Mouse (Mus musculus) heart, adult 2 months (tissue): ENCODE results near the gene Wdr18. TPM values are rescaled to one million over a fixed set of nuclear protein-coding genes. Genes with fewer than 3 reads are reported as not detected.

Experiments used
- DNase-seq, 2 experiments: peaks; one replicate each; pipeline ENCODE4 v3.0.0; 2021
- H3K27ac ChIP-seq: fragments of 200-600 bp; 2 replicates; pipeline ENCODE4 v1.8.1; 2022
- H3K27me3 ChIP-seq: fragments of 200-500 bp; 2 replicates; pipeline ENCODE4 v1.6.1; 2012; ENCODE audit warnings: mild to moderate bottlenecking, low read length, inconsistent platforms, mixed read lengths; ENCODE audit not compliant: control insufficient read depth, insufficient read depth
- H3K36me3 ChIP-seq: fragments of 200-500 bp; 2 replicates; pipeline ENCODE4 v1.6.1; 2012; ENCODE audit warnings: low read length, inconsistent platforms; ENCODE audit not compliant: control insufficient read depth, insufficient read depth
- H3K4me1 ChIP-seq: fragments of 200-500 bp; 2 replicates; pipeline ENCODE4 v1.6.1; 2011; ENCODE audit warnings: low read length; ENCODE audit not compliant: control insufficient read depth, insufficient read depth
- H3K4me3 ChIP-seq: fragments of 200-600 bp; 2 replicates; pipeline ENCODE4 v1.8.1; 2022
- H3K79me2 ChIP-seq: fragments of 200-500 bp; replicated peaks from 2 replicates; pipeline ENCODE4 v1.6.1; 2012; ENCODE audit warnings: mild to moderate bottlenecking, inconsistent platforms, low read length, moderate library complexity, mixed read lengths; ENCODE audit not compliant: control insufficient read depth, insufficient read depth
- H3K9ac ChIP-seq: fragments of 200-500 bp; 2 replicates; pipeline ENCODE4 v1.6.1; 2012; ENCODE audit warnings: low read depth, mild to moderate bottlenecking, control low read depth, inconsistent platforms, low read length, mixed read lengths
- CTCF ChIP-seq: fragments of 200-600 bp; IDR thresholded peaks from 2 replicates; pipeline ENCODE4 v1.8.1; 2022; ENCODE audit warnings: antibody characterized with exemption, mild to moderate bottlenecking, moderate library complexity
- EP300 ChIP-seq: fragments of 200-500 bp; IDR thresholded peaks from 2 replicates; pipeline ENCODE4 v1.6.1; 2011; ENCODE audit warnings: low read depth, low read length, control low read depth; ENCODE audit not compliant: insufficient read depth
- POLR2A ChIP-seq: fragments of 200-500 bp; IDR thresholded peaks from 2 replicates; pipeline ENCODE4 v1.6.1; 2011; ENCODE audit warnings: mild to moderate bottlenecking, low read depth, low read length, control low read depth; ENCODE audit not compliant: insufficient read depth
- WGBS: fragments of 180-500 bp; shearing (Covaris S2); methylation state at CpG from one replicate; pipeline ENCODE4 v1.1.7; 2018; 5-methylcytosine and 5-hydroxymethylcytosine counted together
- intact Hi-C: fragments of 180-260 bp; cut with DNase I; formaldehyde crosslinking; loops from one replicate; pipeline ENCODE4 v1.15.1; 2025
- long read RNA-seq: library from polyadenylated mRNA; stranded (forward); transcript quantifications from one replicate; pipeline ENCODE4 v2.0.0, GENCODE M21; 2021
- polyA plus RNA-seq: library from polyadenylated mRNA; depleted of rRNA; stranded (reverse); fragments of >200 nt; gene quantifications from 2 replicates; pipeline ENCODE4 v1.2.3, GENCODE M21; 2012; rRNA removed
- total RNA-seq, 2 experiments: library from RNA; stranded (reverse); gene quantifications; 2 replicates each; pipeline ENCODE4 v1.2.3; 2021

Wdr18 gene
- total RNA-seq (10 to 100 TPM; 27.8 to 29.4 TPM), polyA plus RNA-seq (31.7 and 32.2 TPM in 2 replicates)
- long read RNA-seq, transcript Wdr18-201 (10 exons, 3,911 nt): major isoform, 103 of 117 reads
- long read RNA-seq, partial matches to known transcripts: 3 of 117 reads
- long read RNA-seq, other reads (novel, unspliced or antisense): 7 of 117 reads

GRCm38 (mm10) chr10:79959847-79960601 lies at the start of gene Wdr18:
TSS of gene Wdr18 (plus strand) at chr10:79960152.
- under 1% methylated on average over 61 of the region's 61 CpGs for WGBS
- H3K4me1 ChIP-seq: peaks cover 5% of the 10 kb centered on the region; the same call in 1 of the 2 replicates

GRCm38 (mm10) chr10:79910556-79910955 lies 49.4 kb upstream of the Wdr18 start, which contains the start of gene Gm26602:
TSS of gene Gm26602 (plus strand) at chr10:79910856.
- no peak within 1 kb of the TSS for H3K9ac ChIP-seq
- intact Hi-C loops: no loop called here
- H3K4me3 ChIP-seq: no peak within 1 kb of the TSS
- TF ChIP-seq EP300: no peak
- TF ChIP-seq CTCF: no peak
- no peak for TF ChIP-seq POLR2A
- peak within 1 kb of the TSS; percentile 100; the same call in 1 of the 2 replicates for H3K27ac ChIP-seq
- 92% methylated on average over 4 of the region's 4 CpGs for WGBS
- peaks cover 8% of the 10 kb centered on the region for H3K4me1 ChIP-seq
- no peak for DNase-seq
- H3K79me2 ChIP-seq: no peaks in the 10 kb centered on the region
- H3K27me3 ChIP-seq: no peaks in the 10 kb centered on the region
- H3K36me3 ChIP-seq: no peaks in the 10 kb centered on the region

More at GRCm38 (mm10) chr10:79959847-79960601, at the start of gene Wdr18:
- peak; percentile 98 to 99 for DNase-seq
- intact Hi-C loops: loop anchor here (1.0 to 2.0 kb wide), 3 partner anchors 23 to 181 kb away; partner anchors contain the start of gene Cbarp
- TF ChIP-seq POLR2A (peak; percentile 70), CTCF (peak; percentile 91), EP300 (peak; percentile 74; the same call in 1 of the 2 replicates)
- no peaks in the 10 kb centered on the region for H3K36me3 ChIP-seq
- no peaks in the 10 kb centered on the region for H3K79me2 ChIP-seq
- no peaks in the 10 kb centered on the region for H3K27me3 ChIP-seq
- peak within 1 kb of the TSS; percentile 72 for H3K9ac ChIP-seq
- H3K4me3 ChIP-seq: peak within 1 kb of the TSS; percentile 95
- H3K27ac ChIP-seq: peak within 1 kb of the TSS; percentile 78

GRCm38 (mm10) chr10:79912412-79912811 lies 47.5 kb upstream of the Wdr18 start:
- TF ChIP-seq EP300 (no peak), POLR2A (no peak), CTCF (no peak)
- intact Hi-C loops: no loop called here
- Histone ChIP-seq H3K4me1 (peaks cover 15% of the 10 kb centered on the region), H3K9ac (no peak overlapping the region), H3K27me3 (no peaks in the 10 kb centered on the region), H3K79me2 (0 out of 2 replicates have a peak, but pooled peaks cover 4% of the 10 kb centered on the region), H3K4me3 (no peak overlapping the region), H3K27ac (no peak overlapping the region), H3K36me3 (no peaks in the 10 kb centered on the region)
- WGBS: 80% methylated on average over 20 of the region's 20 CpGs
- DNase-seq: no peak

- no peak for DNase-seq
- Histone ChIP-seq H3K27ac (no peak overlapping the region), H3K9ac (no peak overlapping the region), H3K4me3 (no peak overlapping the region), H3K4me1 (peaks cover 13% of the 10 kb centered on the region), H3K79me2 (0 out of 2 replicates have a peak, but pooled peaks cover 4% of the 10 kb centered on the region), H3K27me3 (0 out of 2 replicates have a peak, but pooled peaks cover 6% of the 10 kb centered on the region), H3K36me3 (no peaks in the 10 kb centered on the region)
- intact Hi-C loops: no loop called here
- TF ChIP-seq POLR2A (no peak), EP300 (no peak), CTCF (no peak)
- 62% methylated on average over 11 of the region's 11 CpGs for WGBS
These were observed 45.6 kb upstream of the Wdr18 start for GRCm38 (mm10) chr10:79914131-79914947.

- WGBS: 45% methylated on average over 7 of the region's 7 CpGs
- H3K9ac ChIP-seq: no peak overlapping the region
These were observed 44.9 kb upstream of the Wdr18 start for GRCm38 (mm10) chr10:79914948-79915596.

More at GRCm38 (mm10) chr10:79914948-79915596, 44.9 kb upstream of the Wdr18 start:
- Histone ChIP-seq H3K27me3 (0 out of 2 replicates have a peak, but pooled peaks cover 7% of the 10 kb centered on the region), H3K79me2 (0 out of 2 replicates have a peak, but pooled peaks cover 4% of the 10 kb centered on the region), H3K36me3 (no peaks in the 10 kb centered on the region), H3K4me3 (no peak overlapping the region), H3K4me1 (peaks cover 10% of the 10 kb centered on the region), H3K27ac (no peak overlapping the region)
- no peak for DNase-seq
- TF ChIP-seq EP300 (no peak), CTCF (no peak), POLR2A (no peak)
- intact Hi-C loops: no loop called here
